Comparison of ENCODE assay signal across 1 mouse cellular context in the genomic region with DNA sequence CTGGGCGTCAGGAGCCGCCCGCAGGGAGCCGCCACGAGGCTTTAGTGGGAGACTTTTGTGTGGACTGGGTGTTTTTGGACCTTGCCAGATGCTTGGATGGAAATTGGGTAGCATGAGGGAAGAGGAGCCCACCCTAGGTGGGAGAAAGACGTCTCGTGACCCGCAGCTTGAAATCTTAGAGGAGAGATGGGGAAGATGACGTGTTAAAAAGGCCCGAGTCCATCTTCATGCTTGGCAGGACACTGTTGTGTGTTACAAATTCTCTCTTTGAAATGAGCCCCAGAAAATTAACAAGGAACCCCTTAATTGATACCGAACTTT.
A peak's percentile ranks its signal among the peaks of the same experiment; 100 is the strongest.
TF ChIP-seq lines count a peak whose summit lies in the region.

No protein-coding gene starts in this region.

TF ChIP-seq in CH12.LX, 34 proteins besides CTCF, POLR2A, EP300 and RAD21 (continued from another document):
- TF ChIP-seq SIN3A (IDR thresholded peaks at IDR 0.05; ENCODE audit: low read length): 0 out of 2 replicates have a peak, but pooled peaks have one; percentile 21
- peak; percentile 61 for TF ChIP-seq MAX (IDR thresholded peaks at IDR 0.05; ENCODE audit: low read length)
TF ChIP-seq in CH12.LX: peak in this region for 7.
